Mouse (Mus musculus): ENCODE measurements around the gene Meig1.

GRCm38 (mm10) chr2:3407756-3408155 lies 14.7 kb downstream of the Meig1 start:
- TF ChIP-seq CTCF (IDR thresholded peaks at IDR 0.05; ENCODE audit: borderline replicate concordance, extremely low read depth, insufficient read depth, insufficient read length) (no peak), POLR2A (IDR thresholded peaks at IDR 0.05; ENCODE audit: borderline replicate concordance, extremely low read depth, insufficient read depth, insufficient read length, poor library complexity, severe bottlenecking) (no peak)
